Mouse (Mus musculus) 416B (cell line): ENCODE measurements at regions not wholly inside any gene's neighbourhood (a gene's known extent, or its start where the extent isn't known, plus 50 kb on each side); places are given as distances from the start of the nearest gene placed in this dataset.

Experiments
- DNase-seq: peaks from one replicate; pipeline ENCODE4 v3.0.0; 2011; ENCODE audit warnings: low read depth

DNA sequence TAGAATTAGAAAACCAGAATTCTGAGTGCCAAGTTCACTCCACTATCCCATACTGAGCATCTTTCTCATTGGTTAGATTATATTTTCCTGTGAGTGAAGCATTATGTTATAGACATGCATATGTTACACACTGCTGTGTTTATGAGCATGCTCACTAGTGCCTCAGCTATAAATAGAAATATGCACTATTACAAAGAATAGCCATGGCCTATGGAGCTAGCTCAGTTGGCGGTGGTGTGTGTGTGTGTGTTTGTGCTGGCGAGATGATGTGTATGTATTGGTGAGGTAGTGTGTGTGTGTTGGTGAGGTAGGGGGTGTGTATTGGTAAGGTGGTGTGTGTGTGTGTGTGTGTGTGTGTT is 106.2 kb downstream of the Sec31a start:
- DNase-seq, result no peak

DNA sequence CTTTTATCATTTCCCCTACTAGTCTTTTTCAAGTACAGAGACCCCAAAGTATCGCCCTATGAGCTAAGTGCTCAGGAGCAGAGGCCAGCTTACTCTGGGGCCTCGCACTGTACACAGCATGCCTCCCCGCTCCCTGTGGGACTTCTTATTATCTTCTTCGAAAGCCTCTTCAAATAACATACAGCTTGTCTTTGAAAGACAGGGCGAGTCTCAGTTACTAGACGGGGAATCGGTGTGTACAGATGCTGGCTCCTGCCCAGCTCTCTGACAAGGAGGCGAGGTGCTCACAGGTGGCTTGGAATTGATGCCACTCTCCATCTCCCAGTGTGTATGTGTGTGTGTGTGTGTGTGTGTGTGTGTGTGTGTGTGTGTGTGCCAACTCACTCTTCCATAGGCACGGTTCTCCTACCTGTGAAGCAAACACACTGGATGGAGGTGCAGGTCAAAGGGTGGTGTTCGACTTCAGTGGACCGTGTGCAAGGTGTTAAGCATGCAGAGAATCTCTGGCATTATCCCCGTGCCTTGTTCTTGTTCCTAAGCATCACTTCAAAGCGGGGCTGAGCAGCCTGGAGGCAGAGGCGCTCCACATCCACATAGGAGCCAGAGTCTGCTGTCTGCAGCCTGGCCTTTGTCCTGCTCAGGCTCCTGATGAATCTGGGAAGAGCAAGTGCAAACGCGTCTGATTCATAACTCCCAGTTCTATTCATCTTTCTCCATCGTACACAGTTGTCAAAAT is 106.8 kb downstream of the Sec31a start:
- no peak for DNase-seq

DNA sequence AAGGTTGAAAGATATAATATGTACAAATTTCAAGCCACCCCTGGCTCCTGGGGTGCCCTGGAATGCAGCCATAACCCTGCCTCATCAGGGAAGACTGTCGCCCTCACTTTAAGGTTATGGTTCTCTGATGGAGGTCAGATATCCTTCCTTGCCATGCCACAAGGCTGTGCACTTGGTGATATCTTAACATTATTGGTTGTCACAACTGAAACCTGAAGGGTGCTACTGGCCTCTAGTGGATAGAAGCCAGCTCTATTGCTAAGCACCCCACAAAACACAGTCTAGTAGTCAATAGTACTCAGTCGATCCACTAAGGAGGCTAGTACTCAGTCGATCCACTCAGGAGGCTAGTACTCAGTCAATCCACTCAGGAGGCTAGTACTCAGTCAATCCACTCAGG is 111.6 kb downstream of the Sec31a start:
- DNase-seq, result peak; percentile 48

DNA sequence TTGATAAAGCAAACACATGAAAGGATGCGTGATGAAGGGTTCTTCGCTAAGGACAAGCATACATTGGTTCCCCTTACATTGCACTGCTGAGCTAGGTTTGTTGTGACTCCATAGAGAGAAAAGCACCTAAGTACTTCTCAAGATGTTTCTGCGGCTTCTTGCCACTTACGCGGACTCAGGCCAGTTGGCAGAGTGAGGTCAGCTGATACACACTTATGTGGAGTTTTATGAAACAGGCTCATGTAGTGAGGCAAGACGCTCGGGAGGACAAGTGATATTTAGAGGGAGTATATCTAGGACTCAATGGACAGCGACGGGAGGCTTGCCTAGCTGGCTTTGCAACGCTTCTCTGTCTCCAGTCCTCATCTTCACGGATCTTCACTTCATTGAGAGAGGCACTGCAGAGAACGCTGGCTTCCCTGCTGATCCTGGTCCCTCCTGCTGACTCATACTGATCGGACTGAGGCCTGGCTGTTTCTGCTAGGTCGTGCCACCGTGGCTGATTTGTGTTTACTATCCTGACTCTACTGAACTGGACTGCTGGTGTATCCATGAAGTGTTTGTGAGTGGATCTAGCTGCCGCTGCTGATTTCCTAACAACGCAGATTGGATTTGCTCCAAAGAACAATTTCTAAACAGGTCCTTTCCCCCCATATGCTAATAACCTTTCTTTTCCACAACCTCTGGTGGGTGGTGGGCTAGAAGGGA is 113.8 kb downstream of the Sec31a start:
- DNase-seq, result no peak

DNA sequence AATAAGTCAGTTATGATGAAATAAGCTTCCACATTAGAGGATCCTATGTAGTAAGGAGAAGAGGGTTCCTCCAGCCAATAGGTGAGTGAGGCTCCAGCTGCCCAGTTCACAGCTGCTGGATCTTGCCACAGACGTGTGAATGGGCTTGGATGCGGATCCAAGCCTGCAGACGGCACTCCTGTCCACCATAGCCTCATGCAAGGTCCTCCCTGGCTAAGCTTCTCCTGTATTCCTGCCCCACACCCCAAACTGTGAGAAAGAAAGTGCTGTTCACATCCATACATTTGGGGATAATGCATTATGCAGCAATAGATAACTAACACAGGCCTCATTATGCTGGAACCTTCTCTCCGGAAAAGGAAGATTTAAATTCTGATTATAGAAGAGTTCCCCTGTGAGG is 116.9 kb downstream of the Sec31a start:
- no peak for DNase-seq

DNA sequence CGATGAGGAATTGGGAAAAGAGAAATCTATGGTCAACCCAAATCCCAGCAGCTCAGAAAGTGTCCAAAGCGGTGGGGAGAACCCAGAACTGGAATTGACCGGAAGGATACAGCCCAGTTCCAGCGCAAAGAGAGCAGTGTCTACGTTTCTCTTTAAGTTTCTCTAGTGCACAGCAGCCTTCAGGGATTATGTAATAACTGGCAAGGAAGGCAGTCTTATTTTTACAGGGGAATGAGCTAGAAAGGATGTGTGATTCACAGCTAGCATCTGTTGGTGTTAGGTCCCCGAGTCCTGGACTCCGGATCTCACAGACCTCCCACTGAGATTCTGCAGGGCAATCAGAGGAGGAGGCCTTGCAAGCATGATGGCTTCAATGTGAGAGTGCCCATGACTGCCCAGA is 121.8 kb downstream of the Sec31a start:
- DNase-seq, result no peak

DNA sequence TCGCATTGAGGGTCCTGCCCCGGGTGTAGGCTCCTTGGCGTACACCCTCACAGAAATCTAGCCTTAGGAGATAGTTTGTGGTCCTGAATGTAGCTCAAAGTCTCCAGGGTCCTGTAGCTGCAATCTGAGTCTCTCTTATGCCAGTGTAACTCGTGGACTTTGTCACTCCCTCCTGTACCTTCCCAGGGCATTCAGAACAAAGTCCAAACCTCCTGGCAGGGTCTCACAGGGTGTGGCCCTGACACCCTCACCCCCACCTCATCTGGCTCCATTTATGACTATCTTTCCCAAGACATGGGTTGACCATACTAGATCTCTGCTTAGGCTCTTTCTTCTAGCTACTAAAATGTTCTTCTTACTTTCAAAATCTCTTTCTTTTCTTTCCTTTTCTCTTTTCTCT is 120.6 kb upstream of the Tmem150c start:
- no peak for DNase-seq

DNA sequence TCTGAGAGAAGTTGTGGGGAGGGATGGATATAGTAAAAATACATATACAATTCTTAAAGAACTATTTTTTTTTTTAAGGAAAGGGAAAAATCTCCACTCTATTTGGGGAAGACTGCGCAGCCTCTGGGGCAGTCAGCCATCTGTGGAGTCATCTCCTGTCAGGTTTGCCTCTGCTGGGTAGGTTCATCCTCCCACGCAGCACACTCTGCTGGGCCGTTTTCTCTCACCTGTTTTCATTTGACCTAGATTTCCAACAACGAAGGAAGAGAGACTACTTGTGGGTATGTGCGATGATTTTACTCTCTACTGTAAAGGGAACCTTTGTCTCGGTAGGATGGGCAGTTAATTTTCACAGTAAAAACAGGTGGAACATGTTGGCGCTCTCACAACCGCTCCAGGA is 119.9 kb upstream of the Tmem150c start:
- no peak for DNase-seq

DNA sequence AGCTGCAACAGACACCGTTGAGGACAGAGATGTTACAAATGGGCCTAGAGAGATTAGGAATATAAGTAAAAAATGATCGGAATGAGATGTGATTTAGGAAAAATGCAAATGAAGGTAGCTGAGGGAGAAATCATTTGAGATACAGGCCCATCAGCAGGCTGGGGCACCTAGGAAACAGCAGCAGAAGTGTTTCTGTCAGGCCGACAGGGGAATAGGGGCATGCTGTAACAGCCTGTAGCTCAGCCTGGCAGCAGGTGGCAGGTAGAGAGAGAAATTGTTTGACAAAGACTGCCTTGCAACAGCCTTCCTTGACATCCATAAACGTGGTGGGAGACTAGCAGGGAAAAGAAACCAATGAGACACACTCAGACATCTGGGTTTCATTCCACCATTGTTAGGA is 115.1 kb upstream of the Tmem150c start:
- DNase-seq, result no peak

DNA sequence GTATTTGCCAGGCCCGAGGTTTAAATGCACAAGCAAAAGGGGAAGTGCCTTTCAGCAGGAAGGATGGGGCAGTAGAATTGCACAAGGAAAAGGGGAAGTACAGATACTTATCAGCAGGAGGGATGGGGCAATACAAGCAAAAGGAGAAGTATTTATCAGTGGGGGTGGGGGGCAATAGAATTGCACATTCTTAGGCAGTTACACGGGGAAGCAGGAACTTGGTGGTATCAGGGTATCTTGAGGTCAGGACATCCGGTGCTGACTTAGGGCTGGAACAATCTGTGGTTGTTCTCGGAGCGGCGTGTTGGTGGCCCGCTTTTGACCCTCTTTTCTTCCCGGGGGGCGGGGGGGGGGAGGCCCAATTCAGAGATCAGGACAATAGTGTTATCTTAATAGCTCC is 112.4 kb upstream of the Tmem150c start:
- peak; percentile 32 for DNase-seq

DNA sequence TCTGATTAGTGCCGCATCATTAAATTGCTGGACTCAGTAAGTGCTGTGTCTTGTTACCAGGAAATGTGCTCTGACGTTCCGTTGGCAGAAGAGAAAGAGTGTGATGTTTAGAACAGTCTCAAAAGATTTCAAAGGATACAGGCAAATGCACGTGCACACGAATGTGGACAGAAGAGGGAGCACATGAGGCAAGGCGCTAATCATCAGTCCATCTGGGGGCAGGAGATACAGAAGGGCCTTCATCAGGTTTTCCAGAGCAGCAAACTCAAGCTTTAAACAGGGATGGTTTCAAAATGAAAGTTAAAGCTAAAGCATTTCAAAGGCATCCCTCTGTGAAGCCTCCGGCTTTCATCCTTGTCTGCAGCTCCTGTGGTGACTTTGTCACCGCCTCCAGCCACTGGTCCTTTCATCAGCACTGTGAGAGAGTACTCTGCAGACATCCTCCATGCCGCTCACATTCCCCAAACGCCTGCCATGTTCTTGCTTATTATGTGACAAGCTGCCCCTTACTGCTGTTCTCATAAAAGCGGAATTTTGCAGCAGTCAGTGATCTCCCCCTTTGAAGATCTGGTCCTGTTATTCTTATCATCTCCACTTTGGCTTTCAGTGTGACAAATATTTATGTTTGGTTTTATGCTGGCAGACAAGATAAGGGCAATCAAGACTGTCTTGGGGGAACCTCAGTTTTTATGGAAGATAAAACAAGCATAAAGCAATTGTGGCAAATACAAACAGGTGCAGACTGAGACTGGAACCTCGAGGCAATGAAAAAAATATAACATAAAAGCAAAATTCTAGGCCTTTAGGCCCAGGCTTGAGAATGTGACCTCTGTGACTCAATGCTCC is 111.5 kb upstream of the Tmem150c start:
- DNase-seq, result no peak

DNA sequence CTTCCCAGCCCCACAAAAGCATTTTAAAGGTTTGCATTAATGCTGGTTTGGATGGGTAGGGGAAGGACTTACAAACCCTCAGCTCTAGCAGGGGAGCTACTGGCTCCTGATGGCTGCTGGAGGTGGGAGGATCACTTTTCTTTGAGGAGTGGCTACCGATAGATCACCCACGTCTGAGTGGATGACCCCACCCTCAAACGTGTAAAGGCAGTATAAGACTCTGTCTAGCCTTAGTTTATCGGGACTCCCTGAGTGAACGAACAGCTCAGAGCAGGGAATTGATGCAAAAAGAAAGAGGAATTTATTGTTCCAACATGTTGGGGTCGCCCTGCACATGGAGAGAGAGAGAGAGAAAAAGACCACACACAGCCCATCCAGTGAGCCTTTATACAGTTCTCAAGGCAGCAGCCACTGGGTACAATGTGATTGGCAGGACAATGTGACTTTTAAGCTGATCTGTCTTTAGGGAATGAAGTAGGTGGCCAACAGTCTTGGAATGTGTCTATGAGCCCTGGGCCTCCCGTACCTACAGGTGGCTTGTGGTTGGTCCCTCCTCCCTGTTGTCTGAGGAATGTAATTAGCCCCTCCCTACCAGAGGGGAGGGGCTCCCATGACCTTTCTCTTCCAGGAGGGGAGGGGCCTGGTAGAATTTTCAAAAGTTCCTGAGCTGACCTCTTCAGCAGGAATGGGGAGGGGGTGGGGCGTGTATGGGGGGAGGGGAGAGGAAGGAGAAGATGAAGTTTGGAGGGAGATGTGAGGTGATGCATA is 108.7 kb upstream of the Tmem150c start:
- DNase-seq, result no peak

DNA sequence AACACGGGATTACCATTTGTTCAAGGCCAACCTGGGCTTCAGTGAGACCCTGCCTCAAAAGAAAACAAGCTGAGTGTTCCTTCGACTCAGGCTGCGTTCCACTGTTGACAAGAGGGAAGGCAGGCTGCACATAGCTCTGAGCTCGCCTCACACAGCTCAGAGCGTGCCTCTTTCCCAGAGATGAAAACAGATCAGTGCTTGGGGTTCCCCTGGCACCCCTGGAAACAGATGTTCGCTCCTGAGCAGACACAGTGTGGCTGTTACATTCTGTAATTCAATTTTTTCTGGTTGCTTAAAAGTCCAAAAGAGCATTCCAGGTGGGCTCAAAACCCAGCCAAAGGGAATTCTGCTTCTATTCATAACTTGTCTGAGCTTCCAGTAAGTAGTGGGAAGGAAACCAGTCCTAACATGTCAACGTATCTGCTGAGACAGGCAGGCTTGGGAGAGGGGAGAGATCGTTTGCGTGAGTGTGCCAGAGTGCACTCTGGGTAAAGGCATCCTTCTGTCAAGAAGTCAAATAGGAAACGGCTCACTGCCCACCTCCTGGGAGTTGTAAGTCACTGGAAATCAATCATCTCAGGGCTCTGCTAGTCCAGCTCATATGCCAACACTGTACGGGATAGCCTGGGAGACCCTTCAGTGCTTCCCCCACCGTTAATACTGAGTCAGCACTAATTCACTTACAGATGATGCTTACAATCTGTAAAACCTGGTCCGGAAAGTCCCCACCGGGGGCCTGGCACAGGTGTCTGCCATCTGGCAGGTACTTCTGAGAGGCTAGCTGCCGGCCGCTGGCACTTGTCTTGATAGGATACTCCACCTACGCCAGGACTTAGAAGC is 107.3 kb upstream of the Tmem150c start:
- DNase-seq, result no peak

DNA sequence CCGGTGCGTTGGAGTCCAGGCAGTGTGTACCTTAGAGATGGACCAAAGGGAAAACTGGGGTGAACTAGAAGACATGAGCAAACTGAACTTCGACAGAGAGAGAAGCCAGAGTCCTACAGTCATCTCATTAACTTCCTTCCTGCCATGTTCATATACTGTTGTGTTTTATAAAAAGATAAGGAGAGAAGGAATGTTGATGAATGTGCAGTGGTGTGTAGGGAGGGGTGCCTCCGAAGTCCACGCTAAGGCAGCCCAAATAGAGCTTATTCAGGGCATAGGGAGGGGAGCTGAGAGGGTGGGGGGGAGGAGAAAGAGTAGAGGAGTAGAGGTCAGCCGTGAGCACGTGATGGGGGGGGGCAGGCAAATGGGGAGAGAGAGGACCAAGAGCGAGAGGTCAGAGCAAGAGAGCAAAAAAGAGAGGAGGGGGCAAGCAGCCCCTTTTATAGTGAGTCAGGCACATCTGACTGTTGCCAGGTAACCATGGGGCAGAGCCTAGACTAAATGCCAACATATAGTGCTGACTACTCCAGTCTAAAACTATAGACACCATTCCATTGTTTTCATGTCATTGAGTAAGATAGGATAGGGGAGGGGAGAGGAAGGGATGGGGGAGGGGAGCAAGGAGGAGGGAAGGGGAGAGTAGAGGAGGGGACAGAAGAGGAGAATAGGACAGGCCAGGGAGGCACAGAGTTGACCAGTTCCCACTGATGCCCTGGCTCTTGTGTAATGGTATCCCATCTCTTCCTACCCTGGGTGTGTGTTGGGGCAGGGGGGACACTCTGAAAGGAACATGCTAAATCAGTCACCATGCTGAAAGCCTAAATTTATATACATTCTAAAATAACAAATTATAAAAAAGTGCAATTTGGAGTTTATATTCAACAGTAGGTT is 100.4 kb upstream of the Tmem150c start:
- no peak for DNase-seq

DNA sequence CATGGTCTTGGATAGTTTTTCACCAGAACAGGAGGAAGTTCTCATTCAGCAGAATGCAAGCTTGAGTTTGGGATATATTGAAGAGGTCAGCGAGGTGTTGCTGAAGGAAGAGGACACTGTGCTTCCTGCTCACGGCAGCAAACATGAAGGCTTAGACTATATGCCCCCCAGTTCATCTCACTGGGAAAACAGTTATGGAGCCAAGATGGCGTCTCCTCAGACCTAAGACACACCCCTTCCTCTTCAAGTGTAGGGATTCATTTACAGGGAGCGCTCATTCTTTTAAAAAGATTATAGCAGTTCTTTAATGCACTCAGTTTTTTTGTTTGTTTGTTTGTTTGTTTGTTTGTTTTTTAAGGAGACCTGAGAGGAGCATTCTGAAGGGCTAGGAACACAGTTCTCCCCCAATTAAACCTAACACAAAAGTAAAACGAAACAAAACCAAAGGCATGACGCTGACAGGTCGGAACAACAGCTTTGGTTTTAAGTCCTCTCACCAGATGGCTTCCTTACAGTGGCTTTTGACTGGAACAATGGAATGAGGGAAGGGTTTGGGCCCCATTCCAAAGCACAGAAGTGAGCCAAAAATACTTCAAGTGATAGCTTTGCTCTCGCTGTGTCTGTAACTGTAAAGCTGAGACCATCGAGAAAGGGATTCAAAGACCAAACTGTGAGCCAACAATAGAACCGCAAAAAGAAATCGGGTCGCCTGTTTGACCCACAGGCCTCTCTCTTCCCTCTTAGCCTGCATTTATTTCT is 99.5 kb upstream of the Tmem150c start:
- no peak for DNase-seq

DNA sequence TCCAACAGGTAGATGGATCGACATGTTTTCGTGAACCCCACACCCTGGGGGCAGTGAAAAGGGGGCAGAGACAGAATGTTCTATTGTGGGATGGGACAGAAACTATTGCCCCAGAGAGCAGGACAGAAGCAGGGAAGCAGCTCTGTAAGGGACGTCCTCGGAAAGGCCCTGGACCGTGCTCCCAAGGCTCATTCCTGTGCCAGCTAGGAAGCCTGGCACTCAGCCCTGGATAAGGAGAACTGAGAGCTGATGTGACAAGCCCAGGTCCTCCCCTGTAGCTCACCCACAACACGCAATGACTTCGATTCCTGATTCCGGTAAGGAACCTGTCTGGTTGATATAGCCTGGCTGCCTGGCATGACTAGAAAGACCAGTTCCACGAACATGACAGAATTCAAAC is 95.7 kb upstream of the Tmem150c start:
- DNase-seq, result no peak

DNA sequence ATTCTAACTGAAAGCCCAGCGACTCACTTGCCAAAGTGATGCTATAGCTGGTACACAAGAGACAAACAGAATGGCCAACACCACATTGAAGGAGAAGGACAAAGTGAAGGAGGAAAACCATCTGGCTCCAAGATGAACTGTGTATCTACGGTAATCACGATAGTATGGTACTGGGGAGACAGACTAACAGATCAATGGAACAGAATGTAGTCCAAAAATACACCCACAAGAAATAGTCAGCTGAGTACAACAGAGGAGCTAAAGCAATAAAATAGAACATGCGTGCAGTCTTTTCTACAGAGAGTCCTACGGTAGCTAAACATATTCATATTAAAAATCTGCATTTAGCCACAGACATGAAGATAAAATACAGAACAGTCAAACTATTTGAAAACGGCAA is 92.4 kb upstream of the Tmem150c start:
- no peak for DNase-seq

DNA sequence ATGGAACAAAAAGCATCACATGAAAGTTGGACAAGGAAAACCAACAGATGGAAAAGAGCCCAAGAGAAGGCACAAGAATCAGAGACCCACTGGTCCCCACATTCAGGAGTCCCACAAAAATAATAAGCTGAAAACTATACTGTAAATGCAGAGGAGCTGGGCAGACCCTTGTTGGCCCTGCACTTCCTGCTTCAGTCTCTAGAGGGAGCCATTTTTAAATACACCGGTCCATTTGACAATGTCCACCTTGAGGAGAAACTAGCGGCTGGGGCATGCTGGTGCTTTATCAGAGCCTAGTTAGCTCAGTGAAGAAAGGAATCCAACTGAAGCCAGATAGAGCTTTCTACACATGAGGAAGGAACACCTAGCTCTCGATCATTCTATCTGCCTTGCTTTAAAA is 90.1 kb upstream of the Tmem150c start:
- DNase-seq, result peak; percentile 67

DNA sequence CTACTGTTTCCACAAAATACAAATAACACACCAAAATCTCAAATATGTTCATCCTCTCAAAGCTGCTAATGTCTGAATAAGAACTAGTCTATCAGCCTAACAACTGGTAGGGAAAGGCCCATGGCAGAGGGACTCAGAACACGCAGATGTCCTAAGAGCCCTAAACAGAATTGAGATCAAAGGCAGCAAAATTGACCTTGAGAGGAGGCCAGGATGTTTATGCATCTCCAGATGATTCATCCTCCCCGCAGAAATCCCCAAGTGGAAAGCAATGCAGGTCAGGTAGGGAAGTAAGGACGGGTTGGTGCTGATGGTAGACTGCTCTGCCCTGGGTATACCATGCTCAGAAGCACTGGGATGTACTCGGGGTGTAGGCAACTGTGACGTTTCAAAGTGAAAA is 89.0 kb upstream of the Tmem150c start:
- no peak for DNase-seq

DNA sequence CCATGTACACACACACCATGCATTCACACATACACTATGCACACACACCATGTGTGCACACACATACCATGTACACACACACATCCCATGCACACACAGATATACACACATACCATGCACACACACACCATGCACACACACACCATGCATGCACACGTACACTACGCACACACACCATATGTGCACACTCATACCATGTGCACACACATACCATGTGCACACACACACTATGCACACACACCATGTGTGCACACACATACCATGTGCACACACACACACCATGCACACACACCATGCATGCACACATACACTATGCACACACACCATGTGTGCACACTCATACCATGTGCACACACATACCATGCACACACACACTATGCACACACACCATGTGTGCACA is 87.1 kb upstream of the Tmem150c start:
- DNase-seq, result no peak
